Mouse (Mus musculus): ENCODE data around the gene 6330409D20Rik. TPM values are rescaled to one million over a fixed set of nuclear protein-coding genes. Genes with fewer than 3 reads are reported as not detected.
A peak's percentile ranks its signal among the peaks of the same experiment; 100 is the strongest.

6330409D20Rik gene
- polyA plus RNA-seq, 1 experiment from 2014 or later, result 0.30 TPM

- H3K27ac ChIP-seq (ENCODE audit: low read length), result peak overlapping the region; percentile 1; the same call in 1 of the 2 replicates
- H3K36me3 ChIP-seq (ENCODE audit: insufficient read depth, low read length), result no peaks in the 10 kb centered on the region
- H3K4me2 ChIP-seq (replicated peaks; ENCODE audit: low read depth, low read length), result peak overlapping the region; percentile 61
- WGBS, result 18% methylated on average over 46 of the region's 58 CpGs
- DNase-seq (ENCODE audit: low spot score) (peak; percentile 62), ATAC-seq (peak; percentile 70)
- H3K27me3 ChIP-seq (replicated peaks; ENCODE audit: insufficient read depth, low read length), result no peaks in the 10 kb centered on the region
- H3K4me3 ChIP-seq (ENCODE audit: low read depth, low read length), result peak overlapping the region; percentile 26
- TF ChIP-seq EP300 (IDR thresholded peaks at IDR 0.05), result no peak
- no peak for TF ChIP-seq CTCF (IDR thresholded peaks at IDR 0.05)
- peaks cover 9% of the 10 kb centered on the region; the same call in 1 of the 2 replicates for H3K4me1 ChIP-seq (ENCODE audit: insufficient read depth, low read depth, low read length)
- no peak overlapping the region for H3K9ac ChIP-seq (replicated peaks; ENCODE audit: low read depth)
- H3K9me3 ChIP-seq (ENCODE audit: low read length), result no peaks in the 10 kb centered on the region
Observed at GRCm38 (mm10) chr2:32741273-32742172, 707 bp upstream of the 6330409D20Rik start.

GRCm38 (mm10) chr2:32739311-32739710 lies 1.5 kb downstream of the 6330409D20Rik start:
- Histone ChIP-seq H3K36me3 (ENCODE audit: insufficient read depth, low read length) (no peaks in the 10 kb centered on the region), H3K4me1 (ENCODE audit: insufficient read depth, low read depth, low read length) (peaks cover 9% of the 10 kb centered on the region; the same call in 1 of the 2 replicates), H3K27ac (ENCODE audit: low read length) (no peak overlapping the region), H3K27me3 (replicated peaks; ENCODE audit: insufficient read depth, low read length) (no peaks in the 10 kb centered on the region), H3K4me3 (ENCODE audit: low read depth, low read length) (no peak overlapping the region), H3K4me2 (replicated peaks; ENCODE audit: low read depth, low read length) (no peak overlapping the region), H3K9ac (replicated peaks; ENCODE audit: low read depth) (no peak overlapping the region), H3K9me3 (ENCODE audit: low read length) (no peaks in the 10 kb centered on the region)
- DNase-seq (ENCODE audit: low spot score), result no peak
- no peak for ATAC-seq
- TF ChIP-seq EP300 (IDR thresholded peaks at IDR 0.05) (no peak), CTCF (IDR thresholded peaks at IDR 0.05) (no peak)
- WGBS, result 53% methylated on average over 4 of the region's 4 CpGs

DNA sequence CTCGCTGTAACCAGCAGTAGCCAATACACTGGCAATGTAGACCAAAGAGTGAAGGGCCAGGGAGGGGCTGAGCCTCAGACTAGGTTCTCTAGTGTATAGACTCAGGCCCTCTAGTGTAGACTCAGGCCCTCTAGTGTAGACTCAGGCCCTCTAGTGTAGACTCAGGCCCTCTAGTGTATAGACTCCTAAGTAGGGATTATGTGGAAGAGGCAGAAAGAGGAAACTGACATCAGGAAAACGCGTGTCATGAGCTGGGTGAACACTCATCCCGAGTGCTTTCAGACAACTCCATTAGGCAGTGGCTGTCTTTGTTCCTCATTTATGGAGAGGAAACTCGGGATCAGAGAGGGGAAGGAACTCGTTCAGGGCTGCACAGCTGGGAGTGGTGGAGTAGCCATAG lies 3.8 kb downstream of the 6330409D20Rik start:
- Histone ChIP-seq H3K9me3 (ENCODE audit: low read length) (no peaks in the 10 kb centered on the region), H3K4me3 (ENCODE audit: low read depth, low read length) (no peak overlapping the region), H3K4me2 (replicated peaks; ENCODE audit: low read depth, low read length) (no peak overlapping the region), H3K27ac (ENCODE audit: low read length) (peak overlapping the region; percentile 51; the same call in 1 of the 2 replicates), H3K27me3 (replicated peaks; ENCODE audit: insufficient read depth, low read length) (no peaks in the 10 kb centered on the region), H3K36me3 (ENCODE audit: insufficient read depth, low read length) (no peaks in the 10 kb centered on the region), H3K4me1 (ENCODE audit: insufficient read depth, low read depth, low read length) (peaks cover 13% of the 10 kb centered on the region; the same call in 1 of the 2 replicates), H3K9ac (replicated peaks; ENCODE audit: low read depth) (no peak overlapping the region)
- TF ChIP-seq EP300 (IDR thresholded peaks at IDR 0.05) (no peak), CTCF (IDR thresholded peaks at IDR 0.05) (peak; percentile 12; the same call in 1 of the 2 replicates)
- WGBS, result 32% methylated on average over 6 of the region's 6 CpGs
- DNase-seq (ENCODE audit: low spot score) (no peak), ATAC-seq (no peak)

- Histone ChIP-seq H3K27me3 (replicated peaks; ENCODE audit: insufficient read depth, low read length) (no peaks in the 10 kb centered on the region), H3K9ac (replicated peaks; ENCODE audit: low read depth) (no peak overlapping the region), H3K36me3 (ENCODE audit: insufficient read depth, low read length) (no peaks in the 10 kb centered on the region), H3K4me1 (ENCODE audit: insufficient read depth, low read depth, low read length) (peaks cover 10% of the 10 kb centered on the region; the same call in 1 of the 2 replicates), H3K9me3 (ENCODE audit: low read length) (no peaks in the 10 kb centered on the region), H3K4me2 (replicated peaks; ENCODE audit: low read depth, low read length) (no peak overlapping the region; the same call in 1 of the 2 replicates), H3K27ac (ENCODE audit: low read length) (peak overlapping the region; percentile 51; the same call in 1 of the 2 replicates), H3K4me3 (ENCODE audit: low read depth, low read length) (no peak overlapping the region)
- ATAC-seq, result no peak
- 42% methylated on average over 3 of the region's 3 CpGs for WGBS
- TF ChIP-seq CTCF (IDR thresholded peaks at IDR 0.05) (no peak), EP300 (IDR thresholded peaks at IDR 0.05) (no peak)
- no peak for DNase-seq (ENCODE audit: low spot score)
Observed at GRCm38 (mm10) chr2:32736306-32736829, 4.4 kb downstream of the 6330409D20Rik start.

- no peak for TF ChIP-seq CTCF (IDR thresholded peaks at IDR 0.05)
- TF ChIP-seq EP300 (IDR thresholded peaks at IDR 0.05), result peak; percentile 98
- peak; percentile 81 for ATAC-seq
- no peaks in the 10 kb centered on the region for H3K27me3 ChIP-seq (replicated peaks; ENCODE audit: insufficient read depth, low read length)
- peak; percentile 75 for DNase-seq (ENCODE audit: low spot score)
- no peak overlapping the region for H3K9ac ChIP-seq (replicated peaks; ENCODE audit: low read depth)
- H3K4me2 ChIP-seq (replicated peaks; ENCODE audit: low read depth, low read length), result peak overlapping the region; percentile 11; the same call in 1 of the 2 replicates
- H3K4me3 ChIP-seq (ENCODE audit: low read depth, low read length), result no peak overlapping the region
- H3K36me3 ChIP-seq (ENCODE audit: insufficient read depth, low read length), result no peaks in the 10 kb centered on the region
- H3K4me1 ChIP-seq (ENCODE audit: insufficient read depth, low read depth, low read length), result peaks cover 4% of the 10 kb centered on the region; the same call in 1 of the 2 replicates
- no peaks in the 10 kb centered on the region for H3K9me3 ChIP-seq (ENCODE audit: low read length)
- 35% methylated on average over 4 of the region's 4 CpGs for WGBS
- H3K27ac ChIP-seq (ENCODE audit: low read length), result peak overlapping the region; percentile 85
Observed at GRCm38 (mm10) chr2:32734933-32735332, 5.9 kb downstream of the 6330409D20Rik start.

GRCm38 (mm10) chr2:32734480-32734879 lies 6.3 kb downstream of the 6330409D20Rik start:
- Histone ChIP-seq H3K4me1 (ENCODE audit: insufficient read depth, low read depth, low read length) (peaks cover 4% of the 10 kb centered on the region; the same call in 1 of the 2 replicates), H3K9me3 (ENCODE audit: low read length) (no peaks in the 10 kb centered on the region), H3K4me2 (replicated peaks; ENCODE audit: low read depth, low read length) (no peak overlapping the region; the same call in 1 of the 2 replicates), H3K4me3 (ENCODE audit: low read depth, low read length) (no peak overlapping the region), H3K9ac (replicated peaks; ENCODE audit: low read depth) (no peak overlapping the region), H3K36me3 (ENCODE audit: insufficient read depth, low read length) (no peaks in the 10 kb centered on the region), H3K27ac (ENCODE audit: low read length) (peak overlapping the region; percentile 85), H3K27me3 (replicated peaks; ENCODE audit: insufficient read depth, low read length) (no peaks in the 10 kb centered on the region)
- ATAC-seq (peak; percentile 63), DNase-seq (ENCODE audit: low spot score) (peak; percentile 26)
- TF ChIP-seq CTCF (IDR thresholded peaks at IDR 0.05) (no peak), EP300 (IDR thresholded peaks at IDR 0.05) (no peak)
- 25% methylated on average over 4 of the region's 4 CpGs for WGBS
